Mouse (Mus musculus) ES-Bruce4 (cell line): ENCODE data around the gene Wdr60. TPM values are rescaled to one million over a fixed set of nuclear protein-coding genes. Genes with fewer than 3 reads are reported as not detected.

Experiments used
- H3K27ac ChIP-seq: 2 replicates; pipeline ENCODE4 v1.5.1; 2012; ENCODE audit warnings: low read length, inconsistent platforms; ENCODE audit not compliant: insufficient read depth
- H3K27me3 ChIP-seq: 2 replicates; pipeline ENCODE4 v1.6.1; 2012; ENCODE audit warnings: mild to moderate bottlenecking, low read length, inconsistent platforms; ENCODE audit not compliant: control insufficient read depth, poor library complexity, insufficient read depth, severe bottlenecking
- H3K36me3 ChIP-seq: 2 replicates; pipeline ENCODE4 v1.6.1; 2012; ENCODE audit warnings: inconsistent platforms, mild to moderate bottlenecking, low read length, moderate library complexity; ENCODE audit not compliant: control insufficient read depth, poor library complexity, insufficient read depth, severe bottlenecking
- H3K4me1 ChIP-seq: one replicate; pipeline ENCODE4 v1.8.1; 2011; ENCODE audit warnings: low read length; ENCODE audit not compliant: control insufficient read depth, insufficient read depth
- H3K4me3 ChIP-seq: 2 replicates; pipeline ENCODE4 v1.5.1; 2011; ENCODE audit warnings: low read depth, mild to moderate bottlenecking, low read length
- H3K9ac ChIP-seq: 2 replicates; pipeline ENCODE4 v1.6.1; 2012; ENCODE audit warnings: low read depth, mild to moderate bottlenecking, inconsistent platforms; ENCODE audit not compliant: poor library complexity, severe bottlenecking
- H3K9me3 ChIP-seq: replicated peaks from 2 replicates; pipeline ENCODE4 v1.6.1; 2012; ENCODE audit warnings: mild to moderate bottlenecking, low read length, inconsistent platforms; ENCODE audit not compliant: control insufficient read depth, poor library complexity, insufficient read depth, severe bottlenecking
- CTCF ChIP-seq: IDR thresholded peaks from one replicate; pipeline ENCODE4 v1.8.1; 2011; ENCODE audit warnings: low read depth, low read length
- EP300 ChIP-seq: IDR thresholded peaks from 2 replicates; pipeline ENCODE4 v1.6.1; 2011; ENCODE audit warnings: low read depth, low read length; ENCODE audit not compliant: insufficient read depth
- POLR2A ChIP-seq: IDR thresholded peaks from one replicate; pipeline ENCODE4 v1.8.1; 2011; ENCODE audit warnings: low read length; ENCODE audit not compliant: insufficient read depth
- polyA plus RNA-seq: library from polyadenylated mRNA; stranded (reverse); fragments of >200 nt; gene quantifications from 2 replicates; pipeline ENCODE4 v1.2.4, GENCODE M21; 2011; ENCODE audit warnings: low read depth; ENCODE audit not compliant: missing spikeins, insufficient read depth, insufficient read length

Gene Wdr60
- polyA plus RNA-seq, 1 experiment, result 9.1 TPM

DNA sequence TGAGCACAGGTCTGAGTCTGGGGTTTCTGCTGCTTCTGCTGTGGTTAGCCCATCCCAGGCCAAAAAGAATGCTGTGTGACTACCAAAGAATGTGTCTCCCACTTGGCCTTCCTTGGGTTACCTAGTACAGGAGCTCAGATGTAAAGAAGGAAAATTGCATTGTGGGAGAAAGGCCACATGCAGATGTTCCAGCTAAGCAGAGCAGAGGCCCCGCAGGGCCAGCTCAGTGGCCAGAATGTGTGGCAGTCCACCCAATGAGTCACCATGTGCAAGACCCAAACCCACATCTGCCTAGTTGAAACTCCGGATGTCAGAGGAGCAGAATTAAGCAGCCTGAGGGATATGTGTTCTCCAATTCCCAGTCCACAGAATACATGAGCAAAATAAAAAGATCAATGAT, 4.5 kb downstream of the Wdr60 start:
- H3K27me3 ChIP-seq, result no peaks in the 10 kb centered on the region
- no peak overlapping the region for H3K27ac ChIP-seq
- H3K4me1 ChIP-seq, result no peaks in the 10 kb centered on the region
- H3K36me3 ChIP-seq, result no peaks in the 10 kb centered on the region
- TF ChIP-seq POLR2A (no peak), EP300 (no peak), CTCF (no peak)
- H3K4me3 ChIP-seq, result no peak overlapping the region
- H3K9ac ChIP-seq, result no peak overlapping the region
- H3K9me3 ChIP-seq, result no peaks in the 10 kb centered on the region

DNA sequence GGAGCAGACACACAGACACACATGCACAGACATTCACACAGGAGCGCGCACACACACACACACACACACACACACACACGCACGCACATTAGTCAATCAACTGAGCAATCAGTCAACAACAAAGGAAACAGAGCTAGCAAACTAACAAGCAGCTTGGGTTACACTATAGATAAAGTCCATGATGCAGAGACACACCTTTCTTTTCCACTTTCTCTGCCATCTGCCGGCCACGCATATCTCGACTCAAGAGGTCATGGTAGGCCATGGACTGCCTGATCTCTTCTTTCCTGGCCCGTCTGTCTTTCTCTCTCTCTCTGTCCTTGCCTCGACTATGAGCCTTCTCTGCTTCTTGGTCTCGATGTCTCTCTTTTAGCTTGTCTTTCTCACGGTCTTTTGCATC, 7.2 kb downstream of the Wdr60 start:
- no peaks in the 10 kb centered on the region for H3K9me3 ChIP-seq
- TF ChIP-seq EP300 (no peak), POLR2A (no peak), CTCF (no peak)
- no peak overlapping the region for H3K4me3 ChIP-seq
- no peak overlapping the region for H3K9ac ChIP-seq
- no peaks in the 10 kb centered on the region for H3K27me3 ChIP-seq
- H3K36me3 ChIP-seq, result no peaks in the 10 kb centered on the region
- H3K27ac ChIP-seq, result no peak overlapping the region
- H3K4me1 ChIP-seq, result no peaks in the 10 kb centered on the region

DNA sequence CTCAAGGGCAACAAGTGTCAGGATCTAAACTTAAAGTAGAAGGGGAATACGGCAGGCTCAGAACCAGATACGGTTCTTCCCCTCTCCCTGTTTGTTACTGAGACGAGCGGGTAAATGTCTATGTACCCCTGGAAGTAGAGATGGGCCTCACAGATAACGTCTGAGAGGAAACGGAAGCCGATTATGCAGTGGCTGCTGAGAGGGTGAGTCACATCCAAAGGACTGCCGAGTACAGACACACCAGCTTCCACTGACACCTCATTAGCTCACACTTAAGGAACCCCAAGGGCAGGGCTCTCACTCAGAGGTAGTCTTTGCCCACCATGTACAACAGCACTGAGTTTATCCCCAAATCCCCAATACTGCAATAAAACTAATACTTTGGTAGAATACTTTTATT, 8.2 kb downstream of the Wdr60 start:
- no peak overlapping the region for H3K27ac ChIP-seq
- H3K36me3 ChIP-seq, result no peaks in the 10 kb centered on the region
- no peak overlapping the region for H3K9ac ChIP-seq
- H3K4me1 ChIP-seq, result no peaks in the 10 kb centered on the region
- H3K27me3 ChIP-seq, result no peaks in the 10 kb centered on the region
- H3K4me3 ChIP-seq, result no peak overlapping the region
- TF ChIP-seq CTCF, result no peak
- no peak for TF ChIP-seq EP300
- TF ChIP-seq POLR2A, result no peak
- no peaks in the 10 kb centered on the region for H3K9me3 ChIP-seq

DNA sequence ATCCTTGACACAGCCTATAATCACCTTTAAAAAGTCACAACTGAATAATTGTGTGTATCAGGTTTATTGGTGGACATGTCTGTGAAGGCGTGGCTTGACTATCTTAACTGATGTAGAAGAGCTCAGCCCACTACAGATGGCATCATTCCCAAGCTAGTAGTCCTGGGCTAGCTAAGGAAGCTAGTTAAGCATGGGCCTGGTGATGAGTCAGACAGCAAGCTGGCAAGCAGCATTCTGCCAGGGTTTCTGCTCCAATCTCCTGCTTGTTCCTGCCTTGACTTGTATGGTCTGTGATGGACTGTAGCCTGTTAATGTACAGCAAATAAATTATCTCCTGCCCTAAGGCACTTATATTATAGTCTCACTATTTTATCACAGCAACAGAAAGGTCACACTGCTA, 18.2 kb downstream of the Wdr60 start:
- no peaks in the 10 kb centered on the region for H3K36me3 ChIP-seq
- no peak overlapping the region for H3K4me3 ChIP-seq
- no peaks in the 10 kb centered on the region for H3K9me3 ChIP-seq
- no peak overlapping the region for H3K9ac ChIP-seq
- TF ChIP-seq CTCF (no peak), EP300 (no peak), POLR2A (no peak)
- H3K27ac ChIP-seq, result no peak overlapping the region
- H3K4me1 ChIP-seq, result no peaks in the 10 kb centered on the region
- H3K27me3 ChIP-seq, result no peaks in the 10 kb centered on the region

DNA sequence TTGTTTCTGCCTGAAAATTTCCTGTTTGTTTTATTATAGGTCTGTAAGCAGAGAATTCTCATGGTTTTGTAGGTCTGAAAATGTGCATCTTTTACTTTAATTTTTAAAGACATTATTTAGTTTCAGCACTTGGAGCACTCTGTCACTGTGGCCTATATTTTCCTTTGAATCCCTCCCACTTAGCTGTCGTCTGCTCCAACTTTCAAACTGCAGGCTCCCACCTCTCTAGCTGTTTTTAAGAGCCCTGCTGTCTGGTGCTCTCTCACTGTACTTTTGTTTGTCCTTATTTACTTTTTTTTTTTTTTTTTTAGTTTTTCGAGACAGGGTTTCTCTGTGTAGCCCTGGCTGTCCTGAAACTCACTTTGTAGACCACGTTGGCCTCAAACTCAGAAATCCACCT, 24.0 kb downstream of the Wdr60 start:
- H3K9ac ChIP-seq, result no peak overlapping the region
- no peaks in the 10 kb centered on the region for H3K9me3 ChIP-seq

DNA sequence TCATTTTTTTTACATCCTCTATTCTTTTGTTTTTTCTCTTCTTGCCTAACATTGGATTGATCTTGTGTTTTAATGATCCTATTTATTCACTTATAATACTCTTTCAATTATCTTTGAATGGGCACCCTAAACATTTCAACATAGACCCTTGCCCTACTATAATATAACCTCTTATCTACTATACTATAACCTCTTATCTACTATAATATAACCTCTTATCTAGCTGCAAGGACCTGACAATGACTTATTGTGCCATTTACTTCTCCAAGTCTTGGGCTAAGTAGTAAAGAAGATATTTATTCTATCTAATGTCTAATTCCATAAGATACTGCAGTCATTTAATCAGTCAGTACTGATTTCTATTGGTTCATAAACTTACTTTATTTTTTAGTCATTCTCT, 24.5 kb downstream of the Wdr60 start:
- Histone ChIP-seq H3K9ac (no peak overlapping the region), H3K9me3 (no peaks in the 10 kb centered on the region), H3K27me3 (no peaks in the 10 kb centered on the region), H3K27ac (no peak overlapping the region), H3K4me1 (no peaks in the 10 kb centered on the region), H3K36me3 (no peaks in the 10 kb centered on the region), H3K4me3 (no peak overlapping the region)
- TF ChIP-seq CTCF, result no peak
- no peak for TF ChIP-seq POLR2A
- TF ChIP-seq EP300, result no peak

More for the DNA sequence above, 24.0 kb downstream of the Wdr60 start:
- Histone ChIP-seq H3K4me1 (no peaks in the 10 kb centered on the region), H3K4me3 (no peak overlapping the region), H3K27ac (no peak overlapping the region), H3K36me3 (no peaks in the 10 kb centered on the region), H3K27me3 (no peaks in the 10 kb centered on the region)
- TF ChIP-seq CTCF (no peak), EP300 (no peak), POLR2A (no peak)

DNA sequence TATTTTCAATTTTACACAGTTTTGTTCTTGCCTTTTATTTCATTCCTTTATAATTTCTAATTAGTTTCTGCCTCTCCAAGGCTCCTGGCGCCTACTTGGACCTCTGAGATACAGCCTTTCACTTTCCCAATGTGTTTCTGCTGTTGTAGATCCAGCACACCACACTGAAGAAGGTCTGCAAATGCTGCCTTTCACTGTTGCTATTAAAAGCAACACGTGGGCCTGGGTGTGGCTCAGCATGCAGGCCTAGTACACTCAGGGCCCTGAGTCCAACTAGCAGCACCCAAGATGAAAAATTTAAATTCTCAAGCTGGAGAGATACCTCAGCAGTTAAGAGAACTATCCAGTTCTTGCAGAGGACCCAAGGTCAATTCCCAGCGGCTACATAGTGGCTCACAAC, 26.2 kb downstream of the Wdr60 start:
- Histone ChIP-seq H3K9me3 (no peaks in the 10 kb centered on the region), H3K4me1 (no peaks in the 10 kb centered on the region), H3K9ac (no peak overlapping the region), H3K27me3 (no peaks in the 10 kb centered on the region), H3K27ac (no peak overlapping the region), H3K36me3 (no peaks in the 10 kb centered on the region), H3K4me3 (no peak overlapping the region)
- no peak for TF ChIP-seq CTCF
- TF ChIP-seq EP300, result no peak
- no peak for TF ChIP-seq POLR2A
